Mouse (Mus musculus): ENCODE measurements at regions not wholly inside any gene's neighbourhood (a gene's known extent, or its start where the extent isn't known, plus 50 kb on each side); places are given as distances from the start of the nearest gene placed in this dataset.

GRCm38 (mm10) chr16:8117543-8118167, 307.3 kb downstream of the Tmem114 start:
- DNase-seq, result peak; percentile 21

- peak; percentile 9 for DNase-seq
Measured at GRCm38 (mm10) chr16:8111329-8112116, 313.4 kb downstream of the Tmem114 start.

DNA sequence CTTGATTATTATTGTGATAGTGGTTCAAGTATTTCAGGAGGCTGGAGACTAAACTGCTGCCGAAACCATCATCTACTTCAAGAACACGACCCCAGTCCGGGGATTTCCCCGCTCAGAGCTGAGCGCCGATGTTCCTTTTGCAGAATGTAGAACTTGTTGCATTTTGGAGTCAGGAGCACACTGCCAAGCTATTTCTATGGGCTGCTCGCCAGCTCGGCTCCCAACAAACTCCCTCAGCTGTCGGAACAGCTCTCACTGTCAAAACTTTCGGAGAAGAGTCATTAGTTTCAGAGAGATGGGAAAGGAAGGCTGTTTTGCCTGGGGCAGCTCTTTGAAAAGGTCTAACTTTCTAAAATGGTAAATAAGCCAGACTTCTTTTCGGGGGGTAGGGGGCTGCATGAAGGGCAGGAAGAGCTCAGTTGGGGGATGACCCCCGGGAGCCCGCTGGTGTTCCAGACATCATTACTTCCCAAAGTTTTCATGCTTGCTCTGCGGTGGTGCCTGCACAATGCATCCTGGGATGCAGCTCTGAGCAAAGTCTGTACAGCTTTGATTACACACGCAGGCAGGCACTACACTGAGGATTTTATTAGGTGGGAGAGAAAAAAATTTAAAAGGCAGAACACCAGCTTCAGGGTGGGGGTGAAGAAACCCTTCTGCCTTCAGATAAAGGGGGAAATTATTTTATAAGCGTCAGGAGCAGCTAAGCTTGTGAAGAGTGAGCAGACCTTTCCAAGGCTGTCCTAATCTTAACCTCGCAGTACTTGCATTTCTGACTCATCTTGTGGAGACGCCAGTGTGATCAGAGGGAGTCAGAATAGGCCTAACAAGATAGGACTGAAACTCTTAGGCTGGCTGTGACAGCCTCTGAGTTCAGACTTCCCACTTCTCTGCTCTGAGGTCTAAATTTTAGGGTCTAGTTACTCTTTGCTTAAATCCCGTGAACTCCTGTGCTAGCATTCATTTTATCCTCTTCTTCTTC, 316.5 kb downstream of the Tmem114 start:
- peak; percentile 60 for DNase-seq

- no peak for DNase-seq
Measured at GRCm38 (mm10) chr16:8079024-8079423, 345.9 kb downstream of the Tmem114 start.

DNA sequence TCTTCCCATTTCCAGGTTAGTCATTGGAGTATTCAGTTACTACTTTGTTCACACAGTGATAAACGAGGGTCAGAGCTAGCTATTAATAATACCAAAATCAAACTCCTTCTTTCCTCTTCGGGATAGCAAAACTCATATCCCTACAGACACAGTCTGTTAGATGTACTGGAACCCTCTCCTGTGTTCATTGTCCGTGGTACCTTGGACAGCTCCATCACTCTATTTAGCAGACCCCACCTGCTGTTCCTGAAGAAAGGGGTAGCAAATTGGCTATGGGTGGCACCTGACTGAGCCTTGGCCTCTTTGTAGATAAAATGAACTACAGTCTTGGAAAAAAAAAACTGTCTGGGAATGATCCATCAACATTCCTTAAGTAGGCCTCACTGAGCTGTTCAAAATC, 346.5 kb downstream of the Tmem114 start:
- no peak for DNase-seq

- no peak for DNase-seq
Measured at GRCm38 (mm10) chr16:8074729-8075128, 350.2 kb downstream of the Tmem114 start.

DNA sequence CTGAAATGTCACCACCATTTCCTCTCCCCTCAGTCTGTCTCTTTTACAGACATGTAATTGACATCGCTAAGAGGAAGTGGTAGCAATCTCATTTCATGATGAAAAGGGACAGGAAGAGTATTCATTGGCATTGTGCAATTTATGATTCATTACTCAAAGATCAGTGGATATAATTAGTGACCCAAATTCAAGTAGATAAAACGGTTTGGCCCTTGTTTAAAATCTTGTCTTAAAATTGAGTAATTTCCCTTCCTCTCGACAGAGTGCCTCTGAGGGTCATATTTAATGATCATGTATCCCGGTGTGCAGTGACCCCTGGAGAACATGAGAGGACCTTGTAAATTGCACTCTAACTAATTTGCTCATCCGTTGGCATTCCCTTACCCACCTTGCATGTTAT, 371.0 kb downstream of the Tmem114 start:
- DNase-seq, result no peak

GRCm38 (mm10) chr16:8008966-8009365, 416.0 kb downstream of the Tmem114 start:
- DNase-seq, result peak; percentile 18

DNA sequence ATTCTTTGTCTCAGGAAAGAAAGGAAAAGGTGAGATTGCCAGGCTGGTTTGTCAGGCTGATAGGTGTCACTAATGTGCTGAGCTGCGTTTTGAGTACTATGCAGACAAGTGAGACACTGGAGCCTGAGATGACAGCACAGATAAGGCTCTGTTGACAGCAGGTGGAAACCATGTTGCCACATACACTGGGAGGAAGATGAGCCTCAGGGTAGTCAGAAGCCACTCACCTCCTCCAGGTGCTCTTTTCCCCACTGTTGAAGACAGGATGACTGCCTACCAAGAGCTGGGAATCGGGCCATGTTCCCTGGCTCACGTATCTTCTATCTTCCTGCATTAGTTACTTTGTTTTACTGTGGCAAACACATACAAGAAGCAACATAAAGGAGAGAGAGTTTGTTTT, 418.3 kb downstream of the Tmem114 start:
- DNase-seq, result no peak

GRCm38 (mm10) chr16:8002339-8003089, 422.4 kb downstream of the Tmem114 start:
- no peak for DNase-seq

- DNase-seq, result peak; percentile 24
Measured at GRCm38 (mm10) chr16:7982816-7983215, 442.1 kb downstream of the Tmem114 start.

- no peak for DNase-seq
Measured at GRCm38 (mm10) chr16:7978466-7978865, 446.5 kb downstream of the Tmem114 start.

GRCm38 (mm10) chr16:7951616-7952015, 473.3 kb downstream of the Tmem114 start:
- DNase-seq, result no peak

- DNase-seq, result no peak
Measured at GRCm38 (mm10) chr16:7942333-7942732, 482.6 kb downstream of the Tmem114 start.

- DNase-seq, result no peak
Measured at GRCm38 (mm10) chr16:7937167-7937566, 487.8 kb downstream of the Tmem114 start.

- peak; percentile 5 for DNase-seq
Measured at GRCm38 (mm10) chr16:7932322-7932721, 492.6 kb downstream of the Tmem114 start.

DNA sequence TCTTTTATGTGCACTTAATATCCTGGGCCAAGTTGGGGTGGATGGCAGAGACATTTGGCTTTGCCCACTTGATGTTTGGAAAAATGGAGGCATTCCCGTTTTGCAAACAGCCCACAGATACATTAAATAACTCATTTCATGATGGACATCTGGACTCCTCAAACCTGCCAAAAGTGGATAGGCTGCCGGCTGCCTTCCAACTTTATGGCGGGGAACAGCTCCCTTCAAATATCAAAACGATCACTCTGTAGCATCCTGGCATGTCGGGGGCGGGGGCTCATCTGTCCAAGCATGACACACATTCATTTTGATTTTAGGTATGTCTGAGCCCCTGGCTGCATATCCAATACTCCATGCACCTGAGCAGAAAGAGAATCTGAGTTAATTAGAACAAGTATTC, 493.3 kb downstream of the Tmem114 start:
- DNase-seq, result no peak

DNA sequence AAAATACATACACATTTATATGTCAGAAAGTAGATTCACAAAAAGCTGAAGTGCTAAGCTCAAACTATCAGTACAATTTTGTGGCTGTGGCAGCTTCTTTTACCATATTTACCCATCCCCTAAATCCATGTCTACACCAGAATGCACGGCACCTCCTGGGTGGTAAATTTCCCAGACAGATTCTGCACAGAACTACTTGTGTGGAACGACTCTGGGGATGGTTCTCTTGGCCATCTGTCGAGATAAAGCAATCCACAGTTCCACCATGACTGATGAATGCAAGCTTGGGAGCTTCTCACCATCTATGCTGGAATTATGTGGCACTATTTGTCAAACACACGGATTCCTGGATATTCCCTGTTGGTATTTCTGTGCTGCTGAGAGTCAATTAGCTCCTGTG, 495.8 kb downstream of the Tmem114 start:
- no peak for DNase-seq

DNA sequence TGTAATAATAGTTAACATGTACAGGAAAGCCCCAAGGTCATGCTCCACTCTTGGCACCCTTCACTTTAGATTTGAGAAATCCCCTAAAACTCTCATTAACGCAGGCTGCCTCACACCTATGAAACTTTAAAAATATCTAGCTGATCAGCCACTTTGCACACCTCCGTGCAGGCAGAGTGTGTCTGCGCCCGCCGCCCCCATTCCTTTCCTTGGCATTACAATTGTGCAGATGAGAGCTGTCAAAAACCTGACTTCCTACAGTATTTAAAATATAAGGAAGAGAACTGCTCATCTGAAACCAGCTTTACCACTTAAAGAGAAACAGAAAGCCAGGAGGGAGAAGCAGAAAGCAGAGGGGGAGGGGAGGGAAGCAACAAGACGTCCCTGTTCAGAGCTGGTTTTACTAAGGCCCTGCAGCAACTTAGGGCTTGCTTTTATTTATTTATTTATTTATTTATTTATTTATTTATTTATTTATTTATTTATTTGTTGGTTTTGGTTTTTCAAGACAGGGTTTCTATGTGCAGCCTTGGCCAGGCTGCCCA, 496.5 kb downstream of the Tmem114 start:
- DNase-seq, result no peak

DNA sequence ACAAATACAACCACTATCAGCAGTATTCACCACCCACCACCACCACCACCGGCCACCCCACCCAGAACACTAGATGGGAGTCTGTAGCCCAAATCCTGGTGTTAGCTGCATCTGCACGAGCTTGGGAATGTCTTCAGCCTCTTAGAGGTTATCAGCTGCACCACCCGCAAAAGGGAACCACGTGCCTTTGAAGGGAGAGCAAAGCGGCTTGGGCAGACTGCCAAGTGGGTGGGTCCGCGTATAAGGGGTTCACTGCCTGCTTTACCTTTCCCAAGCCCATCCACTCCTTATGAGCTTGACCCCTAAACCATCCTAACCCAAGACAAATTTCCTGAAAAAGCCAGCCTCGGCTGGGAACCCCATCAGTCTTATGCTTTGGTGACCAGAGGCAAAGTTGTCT, 497.2 kb downstream of the Tmem114 start:
- DNase-seq, result peak; percentile 13

DNA sequence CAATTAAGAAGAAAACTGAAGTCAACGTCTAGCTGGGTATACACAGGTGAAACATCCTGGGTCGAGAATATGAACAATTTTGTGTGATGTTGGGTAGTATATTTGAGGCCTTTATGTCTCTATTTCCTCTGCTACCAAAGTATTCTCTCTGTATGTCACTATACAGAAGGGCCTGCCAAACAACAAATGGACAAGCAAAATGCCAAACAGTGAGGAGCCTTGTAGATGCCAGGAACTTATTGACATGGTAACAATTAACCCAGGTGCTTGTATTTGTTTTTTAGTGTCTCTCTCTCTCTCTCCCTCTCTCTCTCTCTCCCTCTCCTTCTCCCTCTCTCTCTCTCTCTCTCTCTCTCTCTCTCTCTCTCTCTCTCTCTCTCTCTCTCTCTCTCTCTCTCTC, 529.1 kb downstream of the Tmem114 start:
- DNase-seq, result no peak

DNA sequence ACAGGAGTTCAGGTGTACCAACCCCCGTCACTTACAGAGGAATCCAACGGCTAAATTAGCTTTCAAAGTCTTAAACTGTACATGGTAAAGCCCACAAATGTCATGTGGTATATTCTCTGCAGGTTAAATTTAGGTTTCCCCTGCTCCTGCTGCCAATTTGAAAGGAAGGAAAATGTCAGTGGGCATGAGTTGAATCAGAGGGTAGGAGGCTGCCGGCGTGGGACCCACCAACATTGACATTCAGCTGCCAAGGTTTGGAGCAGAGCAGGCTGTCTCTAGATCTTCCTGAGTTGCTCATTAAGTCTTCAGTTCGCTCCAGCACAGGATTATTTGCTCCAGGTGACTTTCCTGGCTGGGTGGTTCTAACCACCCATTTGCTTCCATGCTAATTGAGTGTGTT, 532.1 kb downstream of the Tmem114 start:
- no peak for DNase-seq

Data from adrenal gland, postnatal 14 days (tissue).